Mouse (Mus musculus) cerebellum, adult 9-10 months (tissue): ENCODE measurements around the gene Tbck.

Source experiments
- DNase-seq: peaks from one replicate; pipeline ENCODE4 v3.0.0; 2022

The Tbck gene

GRCm38 (mm10) chr3:132766033-132766726, 82.2 kb downstream of the Tbck start:
- DNase-seq = no peak

GRCm38 (mm10) chr3:132772054-132772453, 88.1 kb downstream of the Tbck start:
- DNase-seq = no peak

GRCm38 (mm10) chr3:132776686-132777085, 92.7 kb downstream of the Tbck start:
- no peak for DNase-seq

- DNase-seq = no peak
These were observed 97.2 kb downstream of the Tbck start for GRCm38 (mm10) chr3:132781103-132781502.

GRCm38 (mm10) chr3:132783087-132783486, 99.1 kb downstream of the Tbck start:
- no peak for DNase-seq

- DNase-seq = no peak
These were observed 100.8 kb downstream of the Tbck start for GRCm38 (mm10) chr3:132784732-132785131.

- DNase-seq = no peak
These were observed 102.7 kb downstream of the Tbck start for GRCm38 (mm10) chr3:132786690-132787089.

GRCm38 (mm10) chr3:132787775-132788174, 103.8 kb downstream of the Tbck start:
- DNase-seq = no peak

GRCm38 (mm10) chr3:132791140-132791539, 107.2 kb downstream of the Tbck start:
- no peak for DNase-seq

GRCm38 (mm10) chr3:132800196-132800595, 116.3 kb downstream of the Tbck start:
- DNase-seq = no peak

GRCm38 (mm10) chr3:132801910-132802309, 118.0 kb downstream of the Tbck start:
- no peak for DNase-seq

GRCm38 (mm10) chr3:132807888-132808579, 124.1 kb downstream of the Tbck start:
- DNase-seq = no peak

GRCm38 (mm10) chr3:132808951-132809350, 125.0 kb downstream of the Tbck start:
- no peak for DNase-seq

GRCm38 (mm10) chr3:132811791-132812190, 127.8 kb downstream of the Tbck start:
- no peak for DNase-seq

- DNase-seq = no peak
These were observed 128.4 kb downstream of the Tbck start for GRCm38 (mm10) chr3:132812356-132812755.

GRCm38 (mm10) chr3:132813147-132813546, 129.2 kb downstream of the Tbck start:
- no peak for DNase-seq

- no peak for DNase-seq
These were observed 130.0 kb downstream of the Tbck start for GRCm38 (mm10) chr3:132813706-132814497.

- DNase-seq = no peak
These were observed 131.0 kb downstream of the Tbck start for GRCm38 (mm10) chr3:132814791-132815496.

- no peak for DNase-seq
These were observed 131.8 kb downstream of the Tbck start for GRCm38 (mm10) chr3:132815497-132816326.

- no peak for DNase-seq
These were observed 135.5 kb downstream of the Tbck start for GRCm38 (mm10) chr3:132819408-132819807.

- no peak for DNase-seq
These were observed 147.4 kb downstream of the Tbck start for GRCm38 (mm10) chr3:132831179-132831873.
